Mouse (Mus musculus): Measurements from ENCODE around the gene Gpc4.

Gene Gpc4

DNA sequence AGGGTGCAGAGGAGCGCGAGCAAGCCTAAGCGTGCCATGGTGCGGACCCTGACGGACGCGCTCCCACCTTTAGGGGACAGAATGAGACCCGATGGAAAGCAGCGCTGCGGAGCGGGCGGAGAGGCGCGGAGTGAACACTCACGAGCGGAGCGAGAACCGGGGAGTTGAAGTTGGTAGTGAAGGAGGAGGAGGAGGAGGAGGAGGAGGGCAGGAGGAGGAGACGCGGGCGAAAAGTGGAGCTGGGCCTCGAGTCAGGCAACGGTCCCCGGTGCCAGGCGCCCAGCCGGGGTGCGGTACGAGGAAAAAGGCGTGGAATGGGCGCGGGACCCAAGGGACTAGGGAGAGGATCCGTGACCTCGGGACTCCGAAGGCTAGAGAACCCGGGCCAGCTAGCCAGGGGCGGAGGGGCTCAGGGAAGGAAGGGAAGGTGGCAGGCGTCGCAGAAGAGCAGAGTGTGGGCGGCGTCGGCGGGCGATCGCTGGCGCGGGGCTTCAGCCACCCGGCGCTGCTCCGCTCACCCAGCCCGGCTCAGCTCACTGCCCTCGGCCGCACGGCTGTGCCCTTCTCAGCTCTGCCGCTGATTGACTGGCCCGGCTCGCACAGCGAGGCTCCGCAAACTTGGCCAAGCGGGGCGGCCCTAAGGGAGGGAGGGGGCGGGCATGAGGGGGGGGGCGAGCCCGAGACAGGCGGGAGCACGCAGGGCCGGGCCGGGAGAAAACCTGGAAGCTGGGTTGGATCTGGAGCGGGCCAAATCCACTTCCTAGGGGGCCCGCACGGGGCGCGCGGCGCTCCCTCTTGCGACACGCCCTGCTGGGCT is at the start of gene Gpc4:
TSS of gene Gpc4 (minus strand) at position 515 of the 817 bp plus-strand sequence.
- DNase-seq (ENCODE audit: low read depth, low spot score), result no peak

DNA sequence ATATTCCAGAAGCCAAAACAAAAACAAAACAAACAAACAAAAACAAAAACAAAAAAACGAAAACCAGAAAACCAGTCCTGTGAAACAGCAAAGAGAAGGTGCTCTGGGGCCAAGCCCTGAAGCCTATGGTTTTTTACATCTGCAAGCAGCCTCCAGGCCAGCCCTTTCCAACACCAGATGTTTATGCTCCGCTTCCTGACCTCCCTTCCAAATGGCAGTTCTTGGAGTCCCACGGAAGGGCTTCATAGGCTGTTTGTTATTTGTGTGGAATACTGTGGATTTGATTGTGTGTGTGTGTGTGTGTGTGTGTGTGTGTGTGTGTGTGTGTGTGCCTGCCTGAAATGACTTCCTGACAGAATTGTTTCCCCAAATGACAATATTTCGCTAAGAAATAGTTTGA is 47.8 kb upstream of the Gpc4 start:
- DNase-seq (ENCODE audit: low read depth, low spot score), result no peak

DNA sequence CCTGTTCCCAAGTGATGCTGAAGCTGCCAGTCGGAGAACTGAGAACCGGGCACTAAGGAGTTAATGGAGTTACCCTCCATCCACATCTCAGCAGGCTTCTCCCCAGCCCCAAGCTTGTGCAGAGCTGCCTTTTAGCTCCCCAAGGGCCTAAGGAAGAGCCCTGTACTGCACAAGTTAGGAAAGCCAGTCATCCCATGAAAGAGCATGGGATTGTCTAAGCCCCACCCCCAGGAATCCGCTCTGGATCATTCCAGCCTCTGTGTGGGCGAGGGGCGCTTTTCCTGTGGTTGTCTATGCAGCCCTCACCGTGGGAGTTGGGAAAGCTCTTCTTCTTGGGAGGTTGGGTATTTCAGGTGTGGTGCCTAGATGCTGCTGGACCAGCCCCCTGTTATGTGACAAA is 34.8 kb upstream of the Gpc4 start:
- no peak for DNase-seq (ENCODE audit: low read depth, low spot score)

- no peak for DNase-seq (ENCODE audit: low read depth, low spot score)
Observed at GRCm38 (mm10) chrX:52193311-52193968, 28.4 kb upstream of the Gpc4 start.

DNA sequence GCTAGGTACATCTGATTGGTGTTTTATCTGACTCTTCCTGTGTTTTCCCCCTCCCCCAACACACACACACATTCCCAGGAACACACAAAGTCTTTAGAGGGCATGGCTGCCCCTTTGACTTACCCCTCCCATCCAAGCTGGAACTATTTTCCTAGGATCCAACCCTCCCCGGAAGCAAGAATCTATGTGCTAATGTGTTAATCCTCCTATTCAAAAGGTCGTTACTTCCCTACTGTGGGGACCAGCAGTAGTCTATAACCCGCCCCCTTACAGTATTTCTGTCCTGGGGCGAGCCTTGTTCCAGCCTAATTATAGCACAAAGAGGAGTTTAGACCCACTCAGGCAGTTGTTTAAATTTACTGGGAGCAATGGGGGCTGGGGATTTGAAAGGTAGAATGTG is 24.0 kb upstream of the Gpc4 start:
- no peak for DNase-seq (ENCODE audit: low read depth, low spot score)

DNA sequence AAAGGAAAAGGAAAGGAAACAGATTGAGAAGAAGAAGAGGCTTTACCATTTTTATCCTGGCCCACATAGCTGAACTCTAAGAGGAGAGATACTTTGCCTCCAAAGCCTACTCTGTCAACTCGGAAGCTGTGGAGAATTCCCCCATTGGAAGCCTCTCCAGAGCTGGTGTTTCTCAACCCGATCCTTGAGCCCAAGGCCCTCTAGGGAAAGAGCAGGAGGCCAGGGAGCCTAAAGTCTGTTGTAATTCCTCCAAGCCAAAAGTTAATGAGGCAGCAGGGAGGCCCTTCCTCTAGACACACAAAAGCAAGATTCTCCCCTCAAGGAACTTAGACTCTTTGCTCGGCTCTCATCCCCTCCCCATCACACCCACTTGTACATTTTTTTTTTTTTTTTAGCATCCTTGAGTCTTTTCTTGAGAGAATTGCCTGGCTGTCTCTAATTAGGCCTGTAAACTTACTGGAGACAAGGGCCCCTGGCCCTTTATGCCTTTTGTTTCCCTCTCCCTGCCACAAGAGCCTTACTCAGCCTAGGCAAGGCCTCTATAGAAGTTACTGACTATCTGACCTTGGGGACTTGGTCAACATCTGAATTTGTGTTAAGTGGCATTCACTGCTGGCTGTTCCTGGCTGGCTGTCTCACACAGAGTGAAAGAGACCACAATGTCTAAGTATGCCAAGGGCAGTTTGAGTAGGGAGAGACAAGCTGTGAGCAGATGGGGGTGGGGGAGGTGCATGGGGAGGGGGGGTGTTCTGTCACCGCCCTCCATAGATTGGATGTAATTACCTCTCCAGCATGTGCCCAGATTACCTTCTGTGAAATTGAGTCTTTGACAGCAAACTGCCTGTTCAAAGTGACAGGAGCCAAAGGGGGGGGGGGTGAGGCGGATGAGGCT is 18.7 kb upstream of the Gpc4 start:
- no peak for DNase-seq (ENCODE audit: low read depth, low spot score)

DNA sequence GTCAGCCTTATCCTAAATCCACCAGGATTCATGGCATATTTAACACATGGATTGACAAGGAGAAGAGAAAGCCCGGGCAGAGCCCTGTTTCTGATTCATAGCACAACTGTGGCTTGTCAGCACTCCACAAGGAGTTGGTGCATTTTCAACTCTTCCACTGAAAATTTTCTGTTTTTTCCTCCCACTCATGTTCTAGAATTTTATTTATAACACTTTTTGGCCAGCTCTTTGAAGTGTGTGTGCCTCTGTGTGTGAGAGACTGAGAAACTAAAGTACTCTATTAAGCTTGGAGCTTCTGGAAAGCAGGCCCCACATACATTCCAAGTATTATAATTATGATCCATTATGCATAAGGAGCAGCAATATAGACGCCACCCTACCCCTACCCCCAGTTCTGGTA is 16.3 kb upstream of the Gpc4 start:
- DNase-seq (ENCODE audit: low read depth, low spot score), result peak; percentile 71

- DNase-seq (ENCODE audit: low read depth, low spot score), result no peak
Observed at GRCm38 (mm10) chrX:52177067-52177466, 12.0 kb upstream of the Gpc4 start.

DNA sequence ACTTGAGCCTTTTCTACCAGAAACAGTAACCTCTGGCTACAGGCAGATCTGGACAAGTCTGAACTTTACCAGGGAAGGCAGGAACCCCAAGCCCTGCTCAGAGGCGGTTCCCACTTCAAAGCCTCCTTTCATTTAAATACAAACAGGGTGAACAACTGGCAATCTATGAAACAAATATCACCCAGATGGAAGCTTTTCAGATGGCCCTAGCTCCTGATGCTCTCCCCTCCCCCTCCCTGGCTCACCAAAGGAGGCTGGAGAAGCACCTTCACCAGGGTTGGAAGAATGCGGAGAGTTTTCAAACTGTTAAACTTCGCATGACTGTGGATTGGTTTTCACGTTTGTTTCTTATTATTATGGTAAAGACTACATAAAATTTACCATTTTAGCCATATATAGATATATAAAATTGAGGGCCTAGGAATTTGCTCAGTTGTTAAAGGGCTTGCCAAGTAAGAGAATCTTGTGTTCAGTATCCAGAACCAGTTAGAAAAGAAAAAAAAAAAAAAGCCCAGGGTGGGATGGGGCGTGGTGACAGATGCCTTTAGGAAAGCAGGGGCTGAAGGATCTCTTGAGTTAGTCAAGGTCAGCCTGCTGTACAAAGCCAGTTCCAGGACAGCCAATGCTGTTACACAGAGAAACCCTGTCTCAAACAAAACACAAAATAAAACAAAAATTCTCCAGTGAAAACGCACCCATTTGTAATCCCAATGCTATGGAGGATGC is 2.6 kb upstream of the Gpc4 start:
- DNase-seq (ENCODE audit: low read depth, low spot score), result no peak

DNA sequence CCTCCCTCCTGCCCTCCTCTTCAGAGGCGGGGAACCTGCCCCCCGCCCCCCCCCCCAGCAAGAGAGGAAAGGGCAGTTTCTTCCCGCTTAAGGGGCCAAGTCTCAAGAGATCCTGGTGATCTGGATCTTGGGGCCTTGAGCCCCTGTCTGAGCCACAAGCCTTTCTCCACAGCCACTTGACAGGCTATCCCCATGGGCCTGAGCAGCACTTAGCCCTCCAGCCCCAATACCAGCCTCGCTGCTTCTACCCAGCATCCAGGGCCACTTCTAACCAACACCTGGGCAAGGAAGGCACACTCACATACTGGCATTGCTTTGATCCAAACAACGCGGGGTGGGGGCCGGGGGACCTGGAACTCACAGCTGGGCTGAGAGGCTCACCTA is 495 bp upstream of the Gpc4 start:
- DNase-seq (ENCODE audit: low read depth, low spot score), result no peak

DNA sequence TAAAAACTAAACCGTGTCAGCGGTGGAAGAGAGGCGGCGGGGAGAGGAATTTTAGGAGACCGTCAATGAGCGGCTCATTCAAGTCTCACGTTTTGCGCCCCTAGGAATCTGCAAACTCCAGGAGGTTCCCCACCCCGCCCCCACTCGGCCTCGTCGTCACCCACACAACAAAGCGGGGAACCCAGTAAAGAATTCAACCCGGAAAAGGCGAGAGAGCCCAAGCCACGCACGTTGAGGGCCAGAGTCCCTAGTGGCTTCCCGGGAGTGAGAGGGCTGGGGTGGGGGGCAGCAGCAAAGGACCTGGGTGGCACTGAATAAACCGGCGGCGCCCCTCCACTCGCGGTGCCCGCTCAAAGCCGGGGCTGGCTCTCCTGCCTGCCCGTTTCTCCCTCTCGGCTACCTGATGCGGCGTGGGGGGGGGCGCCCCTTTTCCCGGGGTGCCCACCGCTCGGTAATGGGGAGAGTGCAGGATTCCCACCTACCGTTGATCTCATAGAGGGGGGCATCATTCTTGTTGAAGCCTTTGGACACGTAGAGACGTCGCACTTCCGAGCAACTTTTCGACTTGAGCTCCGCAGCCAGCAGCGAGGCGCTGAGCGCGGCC is 816 bp downstream of the Gpc4 start:
- no peak for DNase-seq (ENCODE audit: low read depth, low spot score)

- no peak for DNase-seq (ENCODE audit: low read depth, low spot score)
Observed at GRCm38 (mm10) chrX:52163418-52164133, 1.5 kb downstream of the Gpc4 start.

GRCm38 (mm10) chrX:52162756-52163155 is 2.3 kb downstream of the Gpc4 start:
- DNase-seq (ENCODE audit: low read depth, low spot score), result no peak

DNA sequence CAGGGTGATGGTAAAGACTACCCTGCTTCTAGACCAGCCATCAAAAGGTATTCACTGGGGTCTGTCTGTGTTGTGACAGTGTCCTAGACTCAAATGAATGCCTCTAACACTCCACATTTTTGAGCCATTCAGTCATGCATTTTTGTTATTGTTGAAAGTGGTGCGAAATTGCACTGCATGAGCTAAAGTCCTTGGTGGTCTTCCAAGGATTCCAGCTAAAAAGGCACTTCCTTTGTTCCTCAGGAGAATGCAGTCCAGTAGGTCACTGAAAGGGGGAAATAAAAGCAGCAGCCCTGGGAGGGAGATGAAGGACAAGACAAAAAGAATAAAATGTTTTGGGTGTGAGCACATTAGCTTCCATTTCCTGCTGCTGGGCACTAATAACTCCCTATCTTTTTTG is 2.8 kb downstream of the Gpc4 start:
- no peak for DNase-seq (ENCODE audit: low read depth, low spot score)

DNA sequence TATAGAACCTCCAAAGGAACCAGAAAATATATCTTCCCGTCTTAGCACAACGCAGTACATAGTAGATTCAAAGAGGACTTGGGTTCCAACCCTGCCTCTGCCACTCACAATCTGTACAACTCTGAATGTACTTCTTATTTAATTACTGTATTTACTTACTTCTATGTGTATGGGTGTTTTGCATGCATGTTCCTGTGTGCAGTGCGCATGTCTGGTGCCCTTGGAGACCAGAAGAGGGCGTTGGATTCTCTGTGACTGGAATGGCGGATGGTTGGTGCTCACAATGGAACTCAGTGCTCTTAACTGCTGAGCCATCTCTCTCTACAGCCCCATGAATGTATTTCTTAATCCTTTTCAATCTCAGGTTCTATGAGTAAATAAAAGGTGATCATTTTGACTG is 5.4 kb downstream of the Gpc4 start:
- no peak for DNase-seq (ENCODE audit: low read depth, low spot score)

DNA sequence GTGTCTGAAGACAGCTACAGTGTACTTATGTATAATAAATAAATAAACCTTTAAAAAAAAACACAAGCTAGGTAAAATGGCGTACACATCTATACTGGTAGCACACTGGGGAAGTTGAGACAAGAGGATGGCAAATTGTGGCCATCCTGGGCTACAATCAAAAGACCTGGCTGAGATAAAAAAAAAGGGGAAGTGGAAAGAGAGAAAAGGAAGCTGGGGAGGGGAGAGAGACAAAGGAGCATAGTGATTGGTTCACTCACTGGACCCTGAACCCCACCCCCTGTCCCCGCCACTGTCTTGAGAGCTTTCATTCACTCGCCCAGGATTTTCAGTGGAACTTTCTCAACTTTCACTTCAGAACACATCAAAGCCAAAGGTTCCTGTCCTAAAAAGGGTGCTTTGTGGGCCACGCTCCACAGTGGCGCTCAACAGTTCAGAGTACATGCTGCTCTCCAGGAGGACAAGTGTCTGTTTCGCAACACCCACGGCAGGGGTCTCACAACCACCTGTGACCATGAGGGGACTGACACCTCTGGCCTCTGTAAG is 9.6 kb downstream of the Gpc4 start:
- DNase-seq (ENCODE audit: low read depth, low spot score), result no peak

GRCm38 (mm10) chrX:52154821-52155220 is 10.2 kb downstream of the Gpc4 start:
- DNase-seq (ENCODE audit: low read depth, low spot score), result no peak

DNA sequence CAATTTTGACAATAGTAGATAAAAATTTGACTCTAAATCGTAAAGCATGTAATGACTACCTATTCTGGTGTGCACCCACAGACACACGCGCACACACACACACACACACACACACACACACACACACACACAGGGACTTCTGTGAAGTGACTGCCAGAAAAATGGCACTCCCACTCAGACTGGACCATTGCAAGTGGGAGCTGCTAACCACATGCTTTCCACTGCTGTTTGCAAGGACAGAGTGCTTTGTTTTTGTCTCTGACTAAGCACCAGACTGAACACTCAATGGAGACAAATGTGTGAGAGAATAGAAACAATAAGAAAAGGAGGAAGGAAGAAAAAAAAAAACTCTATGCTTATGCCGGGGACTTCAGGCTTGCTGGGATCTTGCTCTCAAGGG is 11.6 kb downstream of the Gpc4 start:
- peak; percentile 34 for DNase-seq (ENCODE audit: low read depth, low spot score)

- DNase-seq (ENCODE audit: low read depth, low spot score), result no peak
Observed at GRCm38 (mm10) chrX:52152961-52153360, 12.1 kb downstream of the Gpc4 start.

DNA sequence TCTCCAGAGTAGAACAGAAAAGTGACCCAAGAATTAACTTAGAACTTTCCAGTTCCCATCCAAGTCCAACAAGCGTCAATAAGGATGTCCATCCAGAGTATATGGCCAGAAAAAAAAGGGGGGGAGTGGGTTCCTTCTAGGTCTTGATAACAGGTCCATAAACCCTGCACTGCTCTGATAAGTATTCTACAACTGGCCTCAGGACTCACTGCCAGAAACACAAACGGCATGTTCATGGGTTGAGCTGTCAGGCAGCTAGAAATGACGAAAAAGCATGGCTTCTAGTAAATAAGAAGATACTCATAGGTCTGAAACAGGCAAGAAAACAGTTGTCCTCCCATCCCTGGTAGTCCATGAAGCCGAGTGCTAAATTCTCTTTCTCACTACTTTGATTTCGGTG is 13.5 kb downstream of the Gpc4 start:
- DNase-seq (ENCODE audit: low read depth, low spot score), result no peak
